Mouse (Mus musculus) embryonic facial prominence, embryonic 13.5 days (tissue): ENCODE measurements around the gene Wfikkn2. TPM values are rescaled to one million over a fixed set of nuclear protein-coding genes. Genes with fewer than 3 reads are reported as not detected.

ENCODE experiments used
- ATAC-seq: fragments of 200-750 bp; cut with Nextera tagmentation; 2 replicates; pipeline ENCODE4 v1.8.0; 2017; ENCODE audit warnings: low read depth; ENCODE audit not compliant: insufficient number of reproducible peaks, insufficient read depth, low FRiP score, low TSS enrichment
- H3K27ac ChIP-seq: fragments of 300-500 bp; sonication (generic); 2 replicates; pipeline ENCODE4 v1.5.1; 2015; ENCODE audit warnings: moderate library complexity, mild to moderate bottlenecking, inconsistent platforms
- H3K27me3 ChIP-seq: fragments of 300-500 bp; sonication (generic); 2 replicates; pipeline ENCODE4 v1.6.1; 2015; ENCODE audit warnings: mild to moderate bottlenecking, inconsistent platforms
- H3K36me3 ChIP-seq: fragments of 300-500 bp; sonication (generic); 2 replicates; pipeline ENCODE4 v1.6.1; 2015; ENCODE audit warnings: mild to moderate bottlenecking, inconsistent platforms
- H3K4me1 ChIP-seq: fragments of 300-500 bp; sonication (generic); 2 replicates; pipeline ENCODE4 v1.6.1; 2015; ENCODE audit warnings: inconsistent platforms
- H3K4me2 ChIP-seq: fragments of 300-500 bp; sonication (generic); 2 replicates; pipeline ENCODE4 v1.6.1; 2015; ENCODE audit warnings: moderate library complexity, mild to moderate bottlenecking, inconsistent platforms
- H3K4me3 ChIP-seq: fragments of 300-500 bp; sonication (generic); 2 replicates; pipeline ENCODE4 v1.5.1; 2015; ENCODE audit warnings: mild to moderate bottlenecking, inconsistent platforms
- H3K9ac ChIP-seq: fragments of 300-500 bp; sonication (generic); 2 replicates; pipeline ENCODE4 v1.6.1; 2015; ENCODE audit warnings: mild to moderate bottlenecking, inconsistent platforms
- H3K9me3 ChIP-seq: fragments of 300-500 bp; sonication (generic); 2 replicates; pipeline ENCODE4 v1.6.1; 2016; ENCODE audit warnings: inconsistent platforms
- WGBS: fragments of 180-500 bp; shearing (Covaris S2); methylation state at CpG from one replicate; pipeline ENCODE4 v1.1.7; 2015; ENCODE audit warnings: mixed read lengths; 5-methylcytosine and 5-hydroxymethylcytosine counted together
- polyA plus RNA-seq: library from polyadenylated mRNA; unstranded; fragments of >200 nt; fragmentation: Nextera tagmentation; extraction: Ambion mirVana; gene quantifications from 2 replicates; pipeline ENCODE4 v1.2.1, GENCODE M21; 2015

Wfikkn2 gene
- 9.3 and 9.8 TPM in 2 replicates for polyA plus RNA-seq

- peak within 1 kb of the TSS; percentile 46; the same call in 1 of the 2 replicates for H3K9ac ChIP-seq
Measured at GRCm38 (mm10) chr11:94245955-94246788, at the start of gene Wfikkn2. Wfikkn2 (minus strand) TSS chr11:94246005.

GRCm38 (mm10) chr11:94294996-94295845 lies 49.4 kb upstream of the Wfikkn2 start:
- Histone ChIP-seq H3K36me3 (peaks cover 85% of the 10 kb centered on the region), H3K4me2 (no peak overlapping the region), H3K4me3 (no peak overlapping the region), H3K27ac (no peak overlapping the region), H3K4me1 (no peaks in the 10 kb centered on the region), H3K9me3 (no peaks in the 10 kb centered on the region), H3K27me3 (no peaks in the 10 kb centered on the region), H3K9ac (no peak overlapping the region)
- 84% methylated on average over 9 of the region's 9 CpGs for WGBS
- ATAC-seq = no peak

More at GRCm38 (mm10) chr11:94245955-94246788, at the start of gene Wfikkn2:
- no peaks in the 10 kb centered on the region for H3K9me3 ChIP-seq
- peaks cover 65% of the 10 kb centered on the region for H3K4me1 ChIP-seq
- H3K4me3 ChIP-seq = peak within 1 kb of the TSS; percentile 1
- H3K27ac ChIP-seq = peak within 1 kb of the TSS; percentile 95
- 12% methylated on average over 17 of the region's 17 CpGs for WGBS
- H3K4me2 ChIP-seq = peak within 1 kb of the TSS; percentile 43
- no peaks in the 10 kb centered on the region for H3K36me3 ChIP-seq
- no peaks in the 10 kb centered on the region for H3K27me3 ChIP-seq
- peak; percentile 92 for ATAC-seq

- no peaks in the 10 kb centered on the region for H3K27me3 ChIP-seq
- ATAC-seq = no peak
- H3K4me2 ChIP-seq = no peak overlapping the region
- H3K36me3 ChIP-seq = peaks cover 87% of the 10 kb centered on the region
- H3K9me3 ChIP-seq = no peaks in the 10 kb centered on the region
- no peak overlapping the region for H3K4me3 ChIP-seq
- no peak overlapping the region for H3K27ac ChIP-seq
- WGBS = 90% methylated on average over 10 of the region's 10 CpGs
- no peak overlapping the region for H3K9ac ChIP-seq
- no peaks in the 10 kb centered on the region for H3K4me1 ChIP-seq
Measured at GRCm38 (mm10) chr11:94290062-94290740, 44.4 kb upstream of the Wfikkn2 start.

GRCm38 (mm10) chr11:94287105-94287504 lies 41.3 kb upstream of the Wfikkn2 start:
- no peak for ATAC-seq
- Histone ChIP-seq H3K4me1 (no peaks in the 10 kb centered on the region), H3K27ac (no peak overlapping the region), H3K36me3 (peaks cover 83% of the 10 kb centered on the region), H3K9ac (no peak overlapping the region), H3K9me3 (no peaks in the 10 kb centered on the region), H3K27me3 (no peaks in the 10 kb centered on the region), H3K4me2 (no peak overlapping the region), H3K4me3 (no peak overlapping the region)
- WGBS = 97% methylated on average over 5 of the region's 5 CpGs

GRCm38 (mm10) chr11:94285886-94286574 lies 40.2 kb upstream of the Wfikkn2 start:
- Histone ChIP-seq H3K4me3 (no peak overlapping the region), H3K9me3 (no peaks in the 10 kb centered on the region), H3K27ac (0 out of 2 replicates have a peak overlapping the region, but pooled peaks have one; percentile 33), H3K27me3 (no peaks in the 10 kb centered on the region), H3K4me2 (no peak overlapping the region), H3K4me1 (no peaks in the 10 kb centered on the region), H3K9ac (no peak overlapping the region), H3K36me3 (peaks cover 74% of the 10 kb centered on the region)
- 87% methylated on average over 11 of the region's 11 CpGs for WGBS
- no peak for ATAC-seq

- Histone ChIP-seq H3K27ac (no peak overlapping the region), H3K4me2 (no peak overlapping the region), H3K4me1 (peaks cover 10% of the 10 kb centered on the region; the same call in 1 of the 2 replicates), H3K4me3 (no peak overlapping the region), H3K9me3 (no peaks in the 10 kb centered on the region), H3K27me3 (no peaks in the 10 kb centered on the region), H3K9ac (no peak overlapping the region), H3K36me3 (peaks cover 52% of the 10 kb centered on the region)
- WGBS = 91% methylated on average over 6 of the region's 6 CpGs
- ATAC-seq = no peak
Measured at GRCm38 (mm10) chr11:94283536-94284099, 37.8 kb upstream of the Wfikkn2 start.

- ATAC-seq = no peak
- H3K4me2 ChIP-seq = no peak overlapping the region
- 62% methylated on average over 5 of the region's 5 CpGs for WGBS
Measured at GRCm38 (mm10) chr11:94282291-94282690, 36.5 kb upstream of the Wfikkn2 start.

GRCm38 (mm10) chr11:94281199-94282181 lies 35.7 kb upstream of the Wfikkn2 start, which contains the start of gene Gm21885:
Gm21885 (plus strand) TSS chr11:94281873.
- Histone ChIP-seq H3K36me3 (peaks cover 32% of the 10 kb centered on the region), H3K4me2 (no peak within 1 kb of the TSS), H3K27me3 (no peaks in the 10 kb centered on the region), H3K9me3 (no peaks in the 10 kb centered on the region), H3K9ac (no peak within 1 kb of the TSS), H3K27ac (no peak within 1 kb of the TSS), H3K4me3 (no peak within 1 kb of the TSS), H3K4me1 (peaks cover 18% of the 10 kb centered on the region)
- ATAC-seq = no peak
- WGBS = 81% methylated on average over 11 of the region's 11 CpGs

More at GRCm38 (mm10) chr11:94282291-94282690, 36.5 kb upstream of the Wfikkn2 start:
- Histone ChIP-seq H3K9ac (no peak overlapping the region), H3K27ac (no peak overlapping the region), H3K27me3 (no peaks in the 10 kb centered on the region), H3K9me3 (no peaks in the 10 kb centered on the region), H3K4me3 (no peak overlapping the region), H3K4me1 (peaks cover 13% of the 10 kb centered on the region), H3K36me3 (peaks cover 38% of the 10 kb centered on the region)

- H3K4me2 ChIP-seq = peak overlapping the region; percentile 63
- peak overlapping the region; percentile 36 for H3K4me3 ChIP-seq
- no peaks in the 10 kb centered on the region for H3K9me3 ChIP-seq
- H3K27ac ChIP-seq = peak overlapping the region; percentile 12; the same call in 1 of the 2 replicates
- H3K36me3 ChIP-seq = no peaks in the 10 kb centered on the region
- ATAC-seq = peak; percentile 68
- peaks cover 24% of the 10 kb centered on the region for H3K4me1 ChIP-seq
- H3K9ac ChIP-seq = peak overlapping the region; percentile 63
- 5% methylated on average over 20 of the region's 20 CpGs for WGBS
- H3K27me3 ChIP-seq = no peaks in the 10 kb centered on the region
Measured at GRCm38 (mm10) chr11:94276869-94277337, 31.1 kb upstream of the Wfikkn2 start.
